Mouse (Mus musculus): ENCODE measurements around the gene Ddr1. TPM values are rescaled to one million over a fixed set of nuclear protein-coding genes. Genes with fewer than 3 reads are reported as not detected.
A peak's percentile ranks its signal among the peaks of the same experiment; 100 is the strongest.

Gene Ddr1
- polyA plus RNA-seq, 1 experiment, result 11.9 TPM

DNA sequence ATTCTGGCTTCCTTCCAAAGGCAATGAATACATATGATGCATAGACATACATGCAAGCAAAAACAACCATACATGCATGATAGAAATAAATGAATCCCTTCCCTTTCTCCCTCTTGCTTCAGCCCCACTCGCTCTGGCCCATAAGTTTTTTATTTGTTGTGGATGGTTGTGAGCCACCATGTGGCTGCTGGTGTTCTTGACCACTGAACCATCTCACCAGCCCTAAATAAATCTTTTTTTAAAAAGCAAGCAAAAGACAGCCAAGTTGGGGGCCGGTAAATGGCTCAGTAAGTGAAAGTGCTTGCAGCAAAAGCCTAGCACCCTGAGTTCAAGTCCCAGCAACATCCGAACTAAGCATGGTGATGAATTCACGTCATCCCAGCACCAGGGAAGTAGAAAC is 24.4 kb upstream of the Ddr1 start:
- TF ChIP-seq POLR2A (IDR thresholded peaks at IDR 0.05; ENCODE audit: control insufficient read depth, low read depth, low read length) (no peak), CTCF (IDR thresholded peaks at IDR 0.05; ENCODE audit: control insufficient read depth, insufficient read depth, insufficient replicate concordance, low read depth, low read length) (no peak)
- peaks cover 2% of the 10 kb centered on the region for H3K4me1 ChIP-seq (ENCODE audit: control insufficient read depth, insufficient read depth, low read length)
- H3K4me3 ChIP-seq (ENCODE audit: control insufficient read depth, low read depth, low read length), result no peak overlapping the region
- no peak overlapping the region for H3K27ac ChIP-seq (ENCODE audit: control insufficient read depth, insufficient read depth, low read depth, low read length)
- no peaks in the 10 kb centered on the region for H3K27me3 ChIP-seq (ENCODE audit: control insufficient read depth, insufficient read depth, low read length)
- H3K36me3 ChIP-seq (ENCODE audit: control insufficient read depth, insufficient read depth, low read length), result no peaks in the 10 kb centered on the region

DNA sequence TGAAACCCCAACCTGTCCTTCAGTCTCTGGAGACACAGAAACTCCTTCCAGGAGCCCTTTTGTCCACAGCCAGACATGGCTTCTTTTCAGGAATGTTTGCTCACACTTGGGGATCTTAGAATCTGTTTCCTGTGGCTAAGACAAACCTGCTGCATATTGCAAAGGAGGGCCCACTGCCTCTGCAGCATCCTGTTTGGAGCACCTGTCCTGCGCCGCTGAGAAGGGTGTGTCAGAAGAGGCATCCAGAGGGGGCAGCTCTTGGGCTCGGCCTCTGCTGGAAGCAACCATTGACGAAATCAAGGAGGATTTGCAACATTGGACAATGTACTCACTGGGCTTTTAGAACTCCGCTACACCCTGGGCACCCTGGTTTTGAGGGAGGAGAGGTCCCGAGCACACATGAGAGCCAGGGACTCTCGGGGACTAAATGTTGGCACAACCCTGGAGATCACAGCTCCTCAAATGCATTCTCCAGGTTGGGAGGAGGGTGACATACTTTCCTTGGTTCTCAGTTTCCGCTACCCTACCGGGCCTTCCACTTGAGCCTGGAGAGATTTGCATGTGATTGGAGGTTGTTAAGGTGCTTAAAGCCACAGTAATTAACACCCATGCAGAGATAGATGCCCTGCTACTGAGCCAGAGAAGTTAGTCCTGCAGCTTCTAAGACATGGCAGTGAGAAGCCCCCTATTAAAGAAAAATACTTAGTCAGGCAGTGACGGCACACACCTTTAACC is 23.2 kb upstream of the Ddr1 start:
- H3K27me3 ChIP-seq (ENCODE audit: control insufficient read depth, insufficient read depth, low read length), result no peaks in the 10 kb centered on the region
- no peak overlapping the region for H3K4me3 ChIP-seq (ENCODE audit: control insufficient read depth, low read depth, low read length)
- no peak overlapping the region for H3K27ac ChIP-seq (ENCODE audit: control insufficient read depth, insufficient read depth, low read depth, low read length)
- H3K4me1 ChIP-seq (ENCODE audit: control insufficient read depth, insufficient read depth, low read length), result peaks cover 7% of the 10 kb centered on the region
- no peaks in the 10 kb centered on the region for H3K36me3 ChIP-seq (ENCODE audit: control insufficient read depth, insufficient read depth, low read length)
- TF ChIP-seq POLR2A (IDR thresholded peaks at IDR 0.05; ENCODE audit: control insufficient read depth, low read depth, low read length), result no peak
- no peak for TF ChIP-seq CTCF (IDR thresholded peaks at IDR 0.05; ENCODE audit: control insufficient read depth, insufficient read depth, insufficient replicate concordance, low read depth, low read length)

DNA sequence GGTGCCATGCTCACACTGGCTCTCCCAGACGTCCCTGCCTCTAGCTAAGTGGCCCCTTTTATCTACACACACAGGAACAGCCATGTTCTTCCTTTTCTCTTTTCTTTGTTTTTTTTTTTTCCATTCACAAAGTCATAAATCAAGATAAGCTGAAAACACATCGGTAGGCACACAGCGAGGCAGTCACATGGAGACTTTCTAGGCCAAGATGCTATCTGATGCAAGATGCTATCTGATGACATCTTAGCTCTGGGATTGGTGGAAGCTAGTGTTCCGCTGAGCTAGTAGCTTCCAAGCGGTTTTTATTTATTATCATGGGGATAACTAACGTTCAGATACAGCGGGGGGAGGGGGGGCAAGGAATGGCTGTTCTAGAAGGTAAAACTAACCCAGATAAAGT is 22.6 kb upstream of the Ddr1 start:
- no peaks in the 10 kb centered on the region for H3K27me3 ChIP-seq (ENCODE audit: control insufficient read depth, insufficient read depth, low read length)
- H3K4me1 ChIP-seq (ENCODE audit: control insufficient read depth, insufficient read depth, low read length), result peaks cover 9% of the 10 kb centered on the region
- no peak overlapping the region for H3K27ac ChIP-seq (ENCODE audit: control insufficient read depth, insufficient read depth, low read depth, low read length)
- no peaks in the 10 kb centered on the region for H3K36me3 ChIP-seq (ENCODE audit: control insufficient read depth, insufficient read depth, low read length)
- TF ChIP-seq POLR2A (IDR thresholded peaks at IDR 0.05; ENCODE audit: control insufficient read depth, low read depth, low read length), result no peak
- TF ChIP-seq CTCF (IDR thresholded peaks at IDR 0.05; ENCODE audit: control insufficient read depth, insufficient read depth, insufficient replicate concordance, low read depth, low read length), result no peak
- H3K4me3 ChIP-seq (ENCODE audit: control insufficient read depth, low read depth, low read length), result no peak overlapping the region

DNA sequence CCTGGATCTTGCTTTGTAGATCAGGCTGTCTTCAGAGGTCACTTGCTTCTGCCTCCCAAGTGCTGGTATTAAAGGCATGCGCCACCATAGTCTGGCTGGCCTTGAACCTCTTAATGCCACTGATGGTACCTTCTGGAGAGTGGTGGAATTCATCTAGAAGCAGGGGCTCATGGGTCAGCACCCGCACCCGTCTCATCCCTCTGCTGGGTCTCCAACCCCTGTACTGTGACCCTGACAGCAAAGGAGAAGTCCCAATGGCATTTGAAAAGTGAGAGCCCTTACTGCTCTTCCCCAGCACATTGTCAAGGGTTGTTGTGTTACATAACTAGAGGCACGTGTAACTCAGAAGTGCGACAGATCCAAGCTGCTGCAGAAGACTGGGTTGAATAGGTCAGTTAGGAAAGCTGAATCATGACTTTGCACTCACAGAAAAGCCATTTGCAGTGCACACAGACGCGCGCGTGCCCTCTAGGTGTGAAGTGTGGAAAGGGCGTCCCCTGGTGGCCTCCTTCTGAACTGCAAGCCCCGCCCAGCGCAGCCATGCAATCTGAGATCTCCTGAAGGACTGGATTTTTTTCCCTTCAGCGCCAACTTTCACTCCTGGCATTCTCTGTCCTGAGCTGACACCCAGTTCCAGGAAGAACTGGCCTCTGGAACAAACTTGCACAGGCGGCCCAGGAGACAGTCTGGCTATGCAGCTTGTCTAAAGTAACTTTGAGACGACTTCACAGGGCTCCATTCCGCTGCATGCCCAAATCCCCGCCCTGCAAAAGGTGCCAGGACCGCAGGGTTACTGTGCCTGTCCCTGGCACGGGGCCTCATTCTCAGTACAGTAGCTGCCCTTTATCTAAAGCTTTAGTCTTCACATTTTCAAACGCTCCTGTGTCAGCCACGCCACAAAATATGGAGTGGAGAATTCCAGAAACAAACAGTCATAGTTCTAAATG is 21.1 kb upstream of the Ddr1 start:
- H3K4me1 ChIP-seq (ENCODE audit: control insufficient read depth, insufficient read depth, low read length), result peaks cover 12% of the 10 kb centered on the region
- no peak overlapping the region for H3K4me3 ChIP-seq (ENCODE audit: control insufficient read depth, low read depth, low read length)
- H3K27me3 ChIP-seq (ENCODE audit: control insufficient read depth, insufficient read depth, low read length), result no peaks in the 10 kb centered on the region
- H3K36me3 ChIP-seq (ENCODE audit: control insufficient read depth, insufficient read depth, low read length), result no peaks in the 10 kb centered on the region
- TF ChIP-seq CTCF (IDR thresholded peaks at IDR 0.05; ENCODE audit: control insufficient read depth, insufficient read depth, insufficient replicate concordance, low read depth, low read length), result peak; percentile 100
- TF ChIP-seq POLR2A (IDR thresholded peaks at IDR 0.05; ENCODE audit: control insufficient read depth, low read depth, low read length), result no peak
- H3K27ac ChIP-seq (ENCODE audit: control insufficient read depth, insufficient read depth, low read depth, low read length), result peak overlapping the region; percentile 51; the same call in 1 of the 2 replicates

DNA sequence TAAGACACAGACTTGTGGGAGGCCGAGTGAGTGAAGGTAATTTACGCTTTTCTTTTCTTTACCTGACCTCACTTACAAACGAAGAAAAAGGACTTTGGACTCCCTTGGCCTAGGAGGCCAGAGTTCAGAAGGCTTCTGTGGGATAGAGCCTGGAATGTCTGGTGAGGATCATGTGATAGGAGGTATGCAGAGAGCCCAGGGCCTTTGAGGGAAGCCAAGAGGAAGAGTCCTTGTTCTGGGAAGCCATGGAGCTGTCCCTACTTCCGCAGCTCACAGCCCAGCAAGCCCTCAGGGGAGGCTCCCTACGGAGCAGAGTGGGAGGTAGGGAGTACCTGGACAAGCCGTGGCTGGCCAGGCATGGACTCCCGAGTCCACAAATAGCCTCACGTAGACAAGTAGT is 17.3 kb upstream of the Ddr1 start:
- Histone ChIP-seq H3K4me1 (ENCODE audit: control insufficient read depth, insufficient read depth, low read length) (peaks cover 12% of the 10 kb centered on the region), H3K27ac (ENCODE audit: control insufficient read depth, insufficient read depth, low read depth, low read length) (peak overlapping the region; percentile 59)
- TF ChIP-seq CTCF (IDR thresholded peaks at IDR 0.05; ENCODE audit: control insufficient read depth, insufficient read depth, insufficient replicate concordance, low read depth, low read length) (no peak), POLR2A (IDR thresholded peaks at IDR 0.05; ENCODE audit: control insufficient read depth, low read depth, low read length) (no peak)

DNA sequence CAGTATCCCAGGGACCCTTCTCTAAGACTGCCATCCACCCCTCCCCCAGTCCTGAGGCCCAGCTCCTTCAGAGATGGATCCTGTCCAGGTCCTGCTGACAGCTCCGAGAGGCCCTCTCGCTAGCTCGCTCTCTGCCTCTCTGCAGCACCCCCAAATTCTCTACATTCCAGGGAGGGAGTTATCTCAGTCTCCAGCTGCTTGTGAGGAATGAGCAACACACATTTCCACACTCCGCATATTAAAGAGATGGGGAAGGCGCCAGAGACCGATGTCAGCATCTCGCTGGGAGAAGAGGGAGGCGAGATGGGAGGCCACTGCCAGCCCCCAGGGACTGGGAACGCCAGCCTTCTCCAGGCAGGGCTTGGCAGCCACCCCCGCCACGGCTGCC is 15.9 kb upstream of the Ddr1 start:
- H3K36me3 ChIP-seq (ENCODE audit: control insufficient read depth, insufficient read depth, low read length), result no peaks in the 10 kb centered on the region
- H3K4me3 ChIP-seq (ENCODE audit: control insufficient read depth, low read depth, low read length), result no peak overlapping the region
- H3K4me1 ChIP-seq (ENCODE audit: control insufficient read depth, insufficient read depth, low read length), result peaks cover 12% of the 10 kb centered on the region
- peak overlapping the region; percentile 24; the same call in 1 of the 2 replicates for H3K27ac ChIP-seq (ENCODE audit: control insufficient read depth, insufficient read depth, low read depth, low read length)
- H3K27me3 ChIP-seq (ENCODE audit: control insufficient read depth, insufficient read depth, low read length), result no peaks in the 10 kb centered on the region
- no peak for TF ChIP-seq CTCF (IDR thresholded peaks at IDR 0.05; ENCODE audit: control insufficient read depth, insufficient read depth, insufficient replicate concordance, low read depth, low read length)
- no peak for TF ChIP-seq POLR2A (IDR thresholded peaks at IDR 0.05; ENCODE audit: control insufficient read depth, low read depth, low read length)

More for the DNA sequence above, 17.3 kb upstream of the Ddr1 start:
- Histone ChIP-seq H3K27me3 (ENCODE audit: control insufficient read depth, insufficient read depth, low read length) (no peaks in the 10 kb centered on the region), H3K4me3 (ENCODE audit: control insufficient read depth, low read depth, low read length) (no peak overlapping the region), H3K36me3 (ENCODE audit: control insufficient read depth, insufficient read depth, low read length) (no peaks in the 10 kb centered on the region)

Data from testis, adult 2 months (tissue).